Mouse (Mus musculus): ENCODE measurements around the gene Dlgap1.

The Dlgap1 gene

GRCm38 (mm10) chr17:70848511-70849398 lies 879.9 kb downstream of the Dlgap1 start:
- DNase-seq = peak; percentile 69

- DNase-seq = peak; percentile 97
Measured at GRCm38 (mm10) chr17:70849399-70850232, 880.7 kb downstream of the Dlgap1 start.

DNA sequence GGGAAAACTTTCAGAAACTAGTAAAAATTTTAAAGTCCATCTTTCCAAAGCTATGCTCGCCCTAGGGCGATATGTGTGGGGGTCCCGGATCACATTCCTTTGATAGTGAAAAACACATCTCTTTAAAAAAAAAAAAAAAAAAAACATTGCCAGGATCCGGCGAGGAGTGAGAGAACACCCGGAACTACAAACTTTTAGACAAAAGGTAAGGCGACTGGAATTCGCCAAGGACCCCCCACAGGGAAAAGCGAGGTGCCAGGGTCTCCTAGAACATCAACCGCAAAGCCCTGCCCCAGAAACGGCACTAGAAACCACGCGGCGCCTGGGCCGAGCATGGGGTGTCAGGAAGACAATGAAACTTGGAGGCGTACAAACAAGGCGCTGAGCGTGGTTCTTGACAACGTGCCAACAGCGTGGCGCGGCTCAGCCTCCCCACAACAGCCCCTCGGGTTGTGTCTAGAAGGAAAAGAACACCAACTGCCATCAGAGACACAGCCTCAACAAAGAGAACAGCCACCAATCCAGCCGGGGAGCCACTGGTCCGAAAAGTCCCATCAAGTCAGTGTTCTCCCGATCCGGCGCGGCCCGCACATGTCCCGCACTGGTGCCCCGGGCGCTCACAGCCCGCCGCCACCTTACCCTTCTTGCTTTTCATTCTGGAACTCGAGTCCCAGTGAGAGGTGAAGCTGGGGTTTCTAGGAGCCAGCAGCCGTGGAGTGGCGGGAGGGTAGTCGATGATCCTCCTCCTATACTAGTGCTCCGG lies 881.5 kb downstream of the Dlgap1 start:
- DNase-seq = peak; percentile 70

DNA sequence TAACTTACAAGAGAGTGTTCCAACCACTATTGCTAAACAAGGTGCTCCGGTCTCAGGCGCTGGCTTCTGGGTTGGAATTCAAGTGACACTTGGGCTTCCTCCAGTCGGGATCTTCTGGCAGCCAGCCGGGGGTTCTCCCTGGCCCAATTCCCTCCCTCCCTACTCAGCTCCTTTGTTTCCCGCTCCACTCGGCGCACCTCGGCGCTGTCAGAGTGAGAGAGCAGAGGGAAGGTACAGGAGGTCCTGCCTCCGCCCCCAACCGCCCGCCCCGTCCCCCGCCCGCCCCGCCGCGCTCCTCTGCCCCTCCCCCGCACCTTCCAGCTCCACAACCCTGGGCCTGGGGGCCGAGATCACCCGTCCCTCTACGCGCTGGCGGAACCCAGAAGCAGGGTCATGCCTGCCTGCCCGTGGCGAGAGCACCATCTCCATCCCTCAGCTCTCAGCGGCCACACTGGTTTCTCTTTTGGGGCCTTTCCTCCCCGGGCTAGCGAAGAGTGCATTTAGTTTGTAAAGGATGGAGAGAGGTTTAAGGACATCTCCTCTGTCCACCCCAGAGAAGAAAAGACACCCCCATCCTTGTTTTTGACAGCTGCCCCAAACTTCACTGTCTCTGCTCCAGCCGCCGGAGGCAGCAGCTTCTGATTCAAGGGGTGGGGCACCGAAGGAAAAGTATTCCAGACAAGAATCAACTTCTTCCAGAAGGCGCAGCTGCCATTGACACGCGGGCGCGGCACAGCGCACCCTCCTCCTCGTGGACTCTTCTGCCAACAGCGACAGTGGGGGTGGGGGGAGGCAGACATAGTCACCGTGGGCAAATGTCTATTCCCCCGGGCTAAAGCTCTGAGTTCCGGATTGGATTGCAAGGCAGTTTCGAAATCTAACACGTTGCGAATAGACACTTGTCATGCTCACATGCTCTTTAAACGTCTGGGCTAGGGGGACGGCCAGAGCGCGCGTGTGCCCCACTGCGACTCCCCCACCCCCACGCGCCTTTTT lies 882.4 kb downstream of the Dlgap1 start:
- peak; percentile 88 for DNase-seq

DNA sequence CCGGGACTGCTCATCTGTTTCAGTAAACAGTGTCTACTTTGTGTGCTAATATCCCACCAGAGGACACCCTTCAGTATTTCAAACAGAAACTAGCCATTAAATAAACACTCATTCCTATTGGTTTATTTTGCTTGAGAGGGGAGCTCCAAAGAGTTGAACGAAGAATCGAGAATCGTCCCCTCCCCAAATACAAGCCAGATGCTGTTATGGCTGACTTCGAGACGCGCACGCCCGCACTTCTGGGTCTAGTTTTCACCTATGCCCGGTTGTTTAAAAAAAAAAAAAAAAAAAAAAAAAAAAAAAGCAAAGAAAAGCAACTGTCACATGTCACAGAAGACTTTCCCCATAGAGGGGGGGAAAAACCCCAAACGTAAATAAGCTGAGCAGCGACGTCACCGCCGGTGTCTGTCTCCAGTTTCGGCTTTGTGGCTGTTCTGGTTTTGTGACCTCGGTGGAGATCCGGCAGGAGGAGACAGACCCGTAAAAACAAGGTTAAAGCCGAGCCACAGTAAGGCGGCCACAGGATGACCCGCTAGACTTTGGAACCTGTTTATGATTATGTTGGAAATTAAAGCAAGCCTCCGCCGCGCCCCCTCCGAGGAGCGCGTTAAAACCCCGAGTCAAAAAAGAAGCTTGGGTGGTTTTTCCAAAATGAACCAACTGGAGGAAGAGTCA lies 883.3 kb downstream of the Dlgap1 start:
- peak; percentile 68 for DNase-seq

GRCm38 (mm10) chr17:70852686-70853386 lies 884.0 kb downstream of the Dlgap1 start:
- peak; percentile 92 for DNase-seq

DNA sequence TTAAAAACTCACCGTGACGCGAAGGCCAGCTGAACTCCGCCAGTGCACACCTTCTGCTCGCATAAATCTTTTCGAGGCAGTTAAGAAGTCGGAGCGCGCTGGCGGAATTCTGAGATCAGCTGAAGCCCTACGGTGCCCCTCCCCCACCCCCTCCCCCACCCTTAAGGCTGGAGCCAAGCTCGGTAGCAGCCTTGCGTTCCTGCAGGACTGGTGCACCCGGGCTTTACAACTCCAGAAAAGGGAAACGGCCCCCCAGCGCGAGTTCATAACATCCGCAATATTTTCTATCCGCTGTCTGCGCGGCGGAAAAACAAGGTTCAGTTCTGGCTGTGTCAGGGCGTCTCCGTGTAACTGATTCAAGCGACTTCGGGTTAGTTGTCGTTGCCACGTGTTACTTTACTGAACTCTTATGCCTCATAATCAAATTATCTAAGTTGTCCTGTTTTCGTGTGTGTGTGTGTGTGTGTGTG lies 884.6 kb downstream of the Dlgap1 start, which contains the start of gene Tgif1:
Gene Tgif1, minus strand, starts transcription at position 111 of the 470 bp plus-strand sequence.
- peak; percentile 81 for DNase-seq

DNA sequence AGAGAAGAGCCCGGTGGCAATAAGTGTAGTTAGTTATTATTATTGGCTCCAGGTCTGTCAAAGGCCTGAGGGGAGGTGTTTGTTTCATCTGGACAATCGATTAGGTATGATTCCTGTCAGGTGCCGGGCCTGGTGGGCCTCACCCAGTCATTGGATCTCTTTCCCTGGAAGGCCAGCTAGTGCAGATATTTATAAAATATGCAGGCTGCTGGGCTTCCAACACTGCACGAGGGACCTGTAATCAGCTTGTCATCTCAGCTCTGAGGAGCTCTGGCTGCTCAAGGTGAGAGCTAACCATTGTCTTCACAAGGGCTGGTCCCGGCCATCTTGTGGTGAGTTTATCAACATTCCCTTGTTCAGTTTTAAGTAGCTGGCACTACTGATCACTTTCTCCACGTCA lies 885.1 kb downstream of the Dlgap1 start:
- DNase-seq = no peak

DNA sequence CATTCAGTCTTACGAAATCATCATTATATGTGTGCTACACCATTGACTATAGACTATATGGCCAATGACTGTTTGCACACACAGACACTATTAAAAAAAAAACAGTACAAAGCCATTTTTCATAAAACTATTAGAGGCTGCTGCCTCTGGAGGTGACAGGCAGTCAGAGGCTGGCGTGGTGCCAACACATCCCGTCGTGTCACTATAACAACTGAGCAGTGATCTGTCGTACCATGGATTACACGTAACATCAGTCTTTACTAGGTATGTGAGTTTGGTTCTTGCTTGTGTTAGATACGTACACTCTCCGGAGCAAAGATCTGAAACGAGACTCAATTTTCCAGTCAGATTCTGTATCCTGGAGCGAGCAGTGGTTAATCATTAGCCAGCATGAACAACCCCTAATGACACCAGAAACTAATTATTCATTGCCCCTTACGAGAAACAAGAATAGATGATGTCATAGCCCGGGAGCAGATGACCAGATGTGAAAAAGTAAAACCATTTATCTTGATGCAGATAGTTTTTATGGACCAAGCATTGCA lies 888.1 kb downstream of the Dlgap1 start:
- DNase-seq = no peak

GRCm38 (mm10) chr17:70858814-70859213 lies 889.9 kb downstream of the Dlgap1 start:
- no peak for DNase-seq

DNA sequence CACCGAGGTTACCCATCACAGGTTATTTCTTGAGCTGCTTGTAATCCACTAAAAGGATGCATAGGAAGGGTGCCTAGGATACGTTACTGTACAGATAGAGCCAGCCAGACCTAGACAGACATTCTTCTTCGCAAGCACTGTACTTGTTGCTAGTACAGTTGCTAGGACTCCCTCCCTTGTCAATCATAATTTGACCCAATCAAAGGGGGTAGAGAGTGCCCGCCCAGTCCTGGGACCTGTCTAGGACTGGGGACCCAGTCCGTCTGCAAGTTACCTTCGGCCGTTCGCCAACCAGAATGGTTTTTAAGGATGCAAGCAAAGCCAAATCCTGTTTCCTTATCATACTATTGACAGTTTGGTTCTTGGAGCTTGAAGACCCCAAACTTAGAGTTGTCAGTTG lies 895.2 kb downstream of the Dlgap1 start:
- no peak for DNase-seq

DNA sequence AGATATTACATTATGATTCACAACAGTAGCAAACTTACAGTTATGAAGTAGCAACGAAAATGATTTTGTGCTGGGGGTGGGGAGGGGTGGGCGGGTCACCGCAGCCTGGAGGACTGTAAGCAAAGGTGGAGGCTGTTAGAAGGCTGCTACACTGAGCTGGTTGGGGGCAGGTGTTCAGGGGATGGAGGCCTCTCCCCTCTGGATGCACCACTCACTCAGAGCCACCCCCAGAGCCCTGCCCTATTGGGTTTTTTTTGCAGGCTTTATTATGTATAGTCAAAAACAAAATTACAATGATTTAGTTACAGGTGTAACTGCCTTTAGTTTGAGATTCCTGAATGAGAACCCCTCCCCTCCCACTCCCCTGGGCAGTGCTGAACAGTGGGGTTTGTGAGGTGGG lies 895.8 kb downstream of the Dlgap1 start:
- no peak for DNase-seq

DNA sequence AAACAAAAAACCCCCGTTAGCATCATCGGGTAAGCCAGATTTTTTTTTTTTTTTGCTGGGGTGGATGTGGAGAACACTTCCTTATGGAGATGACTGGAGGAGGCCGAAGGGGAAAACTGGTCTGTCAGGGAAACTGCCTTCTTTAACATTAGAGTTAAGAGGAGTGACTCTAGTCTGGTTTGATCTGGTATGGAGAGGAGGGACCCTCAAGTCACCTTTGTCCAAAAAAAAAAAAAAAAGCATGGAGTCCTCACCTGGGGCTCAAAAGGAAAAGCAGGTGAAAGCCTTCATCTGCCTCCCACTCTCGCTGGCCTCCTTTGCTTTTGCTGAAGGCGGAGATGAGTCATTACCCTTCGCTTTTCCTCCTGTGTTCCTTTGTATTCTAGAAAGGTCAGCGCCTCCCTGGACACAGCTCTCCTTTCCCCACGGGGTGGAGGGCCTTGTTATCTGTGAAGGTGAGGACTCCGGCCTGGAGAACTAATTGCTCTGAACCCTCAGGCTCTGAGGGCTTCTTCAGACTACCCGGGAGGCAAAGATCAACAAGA lies 896.3 kb downstream of the Dlgap1 start:
- no peak for DNase-seq

DNA sequence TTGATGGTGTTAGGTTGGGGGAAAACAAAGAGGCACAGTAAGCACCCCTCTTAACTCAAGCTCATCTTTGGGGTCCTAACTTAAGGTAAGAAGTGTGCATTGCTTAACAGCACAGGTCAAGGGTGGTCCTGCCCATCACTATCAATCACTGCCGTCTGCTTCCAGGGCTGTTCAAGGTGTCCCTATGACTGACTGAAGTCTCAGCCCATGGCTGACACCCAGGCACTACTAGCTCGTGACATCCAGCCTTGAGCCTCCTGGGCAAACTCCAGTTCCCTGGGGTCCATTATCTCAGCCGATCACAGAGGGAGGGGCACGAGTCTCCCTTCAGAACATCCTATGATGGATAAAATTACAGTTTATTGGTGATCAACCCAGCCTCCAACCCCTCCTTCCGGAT lies 897.2 kb downstream of the Dlgap1 start:
- no peak for DNase-seq

DNA sequence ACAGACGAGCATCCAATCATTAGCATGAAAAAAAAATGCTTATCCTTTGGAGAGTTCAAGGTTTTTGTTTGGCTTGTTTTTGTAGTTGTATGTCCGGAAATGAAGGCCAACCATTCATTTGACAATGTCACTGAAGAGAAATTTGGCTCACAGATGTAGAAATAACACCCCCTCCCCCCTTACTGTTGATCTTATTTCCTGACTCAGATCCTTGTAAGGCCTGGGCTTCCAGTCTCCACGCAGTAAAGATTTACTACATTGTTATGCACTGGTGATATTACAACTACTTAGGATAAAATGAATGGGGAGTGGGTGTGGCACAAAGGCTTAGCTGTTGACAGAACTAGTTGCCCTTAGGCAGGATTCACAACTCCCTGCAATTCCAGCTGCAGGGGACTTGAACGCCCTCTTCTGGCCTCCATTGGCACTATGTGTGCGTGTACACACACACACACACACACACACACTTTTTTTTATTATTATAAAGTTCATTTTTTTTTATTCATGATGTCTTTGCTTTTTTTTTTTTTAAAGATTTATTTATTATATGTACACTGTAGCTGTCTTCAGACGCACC lies 897.8 kb downstream of the Dlgap1 start:
- DNase-seq = no peak

DNA sequence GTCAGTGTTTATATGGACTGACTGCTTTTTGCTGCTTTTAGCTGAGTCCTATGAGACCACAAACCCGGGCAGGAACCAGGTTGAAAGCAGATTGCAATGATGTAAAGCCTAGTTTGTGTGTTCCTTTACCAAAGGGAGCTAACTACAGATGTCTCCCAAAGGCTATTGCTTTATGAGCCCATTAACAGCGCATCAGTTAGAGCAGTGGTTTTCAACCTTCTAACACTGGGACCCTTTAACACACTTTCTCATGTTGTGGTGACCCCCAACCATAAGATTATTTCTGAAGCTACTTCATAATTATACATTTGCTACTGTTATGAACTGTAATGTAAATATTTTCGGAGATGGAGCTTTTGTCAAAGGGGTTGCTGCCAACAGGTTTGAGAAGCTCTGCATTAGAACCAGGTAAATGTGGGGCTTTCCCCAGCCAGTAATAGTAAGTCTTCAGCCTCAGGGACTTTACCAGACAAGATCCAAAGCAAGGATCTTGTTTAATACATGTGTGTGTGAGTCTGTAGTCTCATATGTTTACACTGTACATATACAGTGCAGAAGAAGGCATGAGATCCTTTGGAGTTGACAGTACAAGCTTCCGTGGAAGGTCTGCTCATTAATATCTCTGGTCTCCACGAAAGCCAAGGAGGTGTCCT lies 899.8 kb downstream of the Dlgap1 start:
- DNase-seq = no peak

GRCm38 (mm10) chr17:70870581-70870980 lies 901.7 kb downstream of the Dlgap1 start:
- DNase-seq = no peak
